Mouse (Mus musculus): Measurements from ENCODE around the gene Gm1123.

- TF ChIP-seq CTCF (IDR thresholded peaks at IDR 0.05; ENCODE audit: low read depth) (peak; percentile 52), EP300 (optimal IDR thresholded peaks at IDR 0.05) (no peak)
These were observed 75.2 kb downstream of the Gm1123 start for GRCm38 (mm10) chr9:98960348-98960747.

Data from stomach, postnatal 0 days (tissue).